Mouse (Mus musculus): Measurements from ENCODE around the gene Nde1. TPM values are rescaled to one million over a fixed set of nuclear protein-coding genes. Genes with fewer than 3 reads are reported as not detected.
"Not testable (repeated sequence)": the region's sequence is repeated elsewhere in the genome, so short reads cannot be mapped to it uniquely, and the experiment has no call there.

Nde1 gene
- polyA plus RNA-seq, 1 experiment from 2014 or later = 66.0 TPM

DNA sequence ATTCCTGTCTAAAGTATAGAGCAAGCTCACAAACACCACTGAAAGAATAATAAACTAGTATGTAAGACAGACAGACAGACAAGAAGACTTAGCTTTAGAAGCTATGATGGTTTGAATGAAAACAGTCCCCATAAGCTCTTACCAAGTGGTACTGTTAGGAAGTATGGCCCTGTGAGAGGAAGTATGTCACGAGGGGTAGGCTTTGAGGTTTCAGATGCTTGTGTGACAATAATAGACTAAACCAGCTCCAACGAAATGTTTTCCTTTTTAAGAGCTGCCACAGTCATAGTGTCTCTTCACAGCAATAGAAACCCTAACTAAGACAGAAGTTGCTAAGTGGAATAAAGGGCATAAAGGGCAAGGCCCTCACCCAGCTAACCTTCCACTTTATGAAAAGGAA lies 28.1 kb upstream of the Nde1 start:
- Histone ChIP-seq H3K36me3 (peaks cover 97% of the 10 kb centered on the region), H3K4me2 (no peak overlapping the region), H3K4me1 (no peaks in the 10 kb centered on the region), H3K9ac (no peak overlapping the region), H3K4me3 (no peak overlapping the region), H3K27ac (replicated peaks) (no peak overlapping the region), H3K9me3 (no peaks in the 10 kb centered on the region), H3K27me3 (replicated peaks) (no peaks in the 10 kb centered on the region)
- no peak for ATAC-seq (ENCODE audit: extremely low read depth, insufficient number of reproducible peaks, low FRiP score, low TSS enrichment)
- WGBS = 83% methylated on average over 2 of the region's 2 CpGs

DNA sequence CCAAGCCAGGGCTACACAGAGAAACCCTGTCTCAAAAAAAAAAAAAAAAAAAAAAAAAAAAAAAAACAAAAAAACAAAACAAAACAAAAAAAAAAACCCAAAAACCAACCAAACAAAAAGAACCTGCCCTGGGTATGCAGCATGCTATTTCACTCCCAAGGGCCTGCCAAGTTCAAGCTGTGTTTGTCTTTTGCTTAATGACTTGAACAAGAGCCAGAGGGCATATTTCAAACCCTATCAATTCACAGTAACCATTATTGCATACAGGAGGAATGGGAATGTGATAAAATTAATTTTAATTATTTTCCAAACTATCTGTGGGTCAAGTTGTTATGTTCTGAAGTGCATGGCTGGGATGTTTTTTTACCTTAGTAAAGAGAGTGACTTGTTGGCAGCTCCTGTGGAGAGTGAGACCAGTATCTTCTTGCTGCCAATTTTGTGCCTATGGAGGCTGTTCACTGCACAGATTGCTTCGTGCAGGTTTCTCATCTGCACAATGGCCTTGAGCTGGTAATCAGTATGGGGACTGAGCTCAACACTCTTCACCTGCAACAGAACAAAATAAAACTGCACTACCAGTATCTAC lies 25.0 kb upstream of the Nde1 start:
- Histone ChIP-seq H3K9me3 (no peaks in the 10 kb centered on the region), H3K4me2 (no peak overlapping the region), H3K27ac (replicated peaks) (no peak overlapping the region), H3K27me3 (replicated peaks) (no peaks in the 10 kb centered on the region), H3K9ac (no peak overlapping the region), H3K36me3 (peaks cover 96% of the 10 kb centered on the region), H3K4me3 (no peak overlapping the region), H3K4me1 (no peaks in the 10 kb centered on the region)
- WGBS = 75% methylated on average over 1 of the region's 1 CpGs
- ATAC-seq (ENCODE audit: extremely low read depth, insufficient number of reproducible peaks, low FRiP score, low TSS enrichment) = no peak

DNA sequence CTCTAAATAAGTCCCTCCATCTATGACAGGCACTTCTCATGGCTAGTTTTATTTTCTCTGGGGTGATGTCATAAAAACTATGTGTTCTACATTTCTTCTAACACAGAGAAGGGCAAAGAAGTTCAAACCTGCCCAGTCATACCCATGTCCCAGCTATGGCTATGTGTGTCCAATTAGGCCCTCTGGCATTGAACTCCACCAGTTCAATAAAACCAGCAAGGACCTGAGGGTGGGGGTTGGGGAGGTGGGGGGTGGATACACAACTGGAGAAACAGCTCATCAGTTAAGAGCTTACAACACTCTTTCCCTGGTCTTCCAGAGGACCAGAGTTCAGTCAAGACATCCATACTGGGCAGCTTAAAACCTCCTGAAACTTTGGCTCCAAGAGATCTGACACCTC lies 24.0 kb upstream of the Nde1 start:
- Histone ChIP-seq H3K4me3 (no peak overlapping the region), H3K4me2 (no peak overlapping the region), H3K36me3 (peaks cover 94% of the 10 kb centered on the region), H3K27ac (replicated peaks) (no peak overlapping the region), H3K4me1 (no peaks in the 10 kb centered on the region), H3K27me3 (replicated peaks) (no peaks in the 10 kb centered on the region), H3K9me3 (no peaks in the 10 kb centered on the region), H3K9ac (no peak overlapping the region)
- no peak for ATAC-seq (ENCODE audit: extremely low read depth, insufficient number of reproducible peaks, low FRiP score, low TSS enrichment)

DNA sequence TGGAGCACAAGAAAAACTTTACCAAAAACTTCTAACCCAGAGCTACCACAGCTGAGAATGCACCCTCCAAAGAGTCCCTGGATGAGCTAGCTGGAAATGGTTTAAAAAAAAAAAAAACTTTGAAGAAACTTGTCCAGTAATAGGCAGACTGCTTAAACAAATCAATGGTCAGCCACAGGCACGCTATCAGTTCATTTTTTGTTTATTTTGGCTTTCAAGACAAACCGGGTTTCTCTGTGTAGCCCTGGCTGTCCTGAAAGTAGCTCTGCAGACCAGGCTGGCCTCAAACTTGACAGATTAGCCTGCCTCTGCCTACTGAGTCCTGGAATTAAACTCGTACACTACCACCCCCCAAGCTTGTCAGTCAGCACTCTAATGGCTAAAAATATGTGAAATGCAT lies 19.8 kb upstream of the Nde1 start:
- H3K9me3 ChIP-seq = no peaks in the 10 kb centered on the region
- no peak overlapping the region for H3K4me2 ChIP-seq
- ATAC-seq (ENCODE audit: extremely low read depth, insufficient number of reproducible peaks, low FRiP score, low TSS enrichment) = no peak
- H3K4me3 ChIP-seq = no peak overlapping the region
- H3K9ac ChIP-seq = no peak overlapping the region
- H3K36me3 ChIP-seq = peaks cover 89% of the 10 kb centered on the region
- H3K4me1 ChIP-seq = no peaks in the 10 kb centered on the region
- 69% methylated on average over 3 of the region's 3 CpGs for WGBS
- no peak overlapping the region for H3K27ac ChIP-seq (replicated peaks)
- no peaks in the 10 kb centered on the region for H3K27me3 ChIP-seq (replicated peaks)

DNA sequence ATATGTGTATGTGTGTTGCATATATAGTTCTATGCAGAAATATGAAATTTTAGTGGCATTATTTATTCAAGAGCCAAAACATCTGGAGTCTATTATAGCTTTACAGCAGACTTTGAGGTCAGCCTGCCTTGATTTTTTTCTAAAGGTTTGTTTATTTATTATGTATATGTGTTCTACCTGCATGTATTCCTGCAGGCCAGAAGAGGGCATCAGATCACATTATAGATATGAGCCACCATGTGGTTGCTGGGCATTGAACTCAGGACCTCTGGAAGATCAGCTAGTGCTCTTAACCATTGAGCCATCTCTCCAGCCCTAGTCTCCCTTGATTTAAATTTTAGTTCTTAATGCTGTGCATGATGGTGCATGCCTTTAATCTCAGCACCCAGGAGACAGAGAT lies 15.4 kb upstream of the Nde1 start:
- Histone ChIP-seq H3K27me3 (replicated peaks) (no peaks in the 10 kb centered on the region), H3K9me3 (no peaks in the 10 kb centered on the region), H3K4me2 (no peak overlapping the region), H3K27ac (replicated peaks) (no peak overlapping the region), H3K4me3 (no peak overlapping the region), H3K36me3 (peaks cover 87% of the 10 kb centered on the region), H3K4me1 (no peaks in the 10 kb centered on the region), H3K9ac (no peak overlapping the region)
- ATAC-seq (ENCODE audit: extremely low read depth, insufficient number of reproducible peaks, low FRiP score, low TSS enrichment) = no peak

DNA sequence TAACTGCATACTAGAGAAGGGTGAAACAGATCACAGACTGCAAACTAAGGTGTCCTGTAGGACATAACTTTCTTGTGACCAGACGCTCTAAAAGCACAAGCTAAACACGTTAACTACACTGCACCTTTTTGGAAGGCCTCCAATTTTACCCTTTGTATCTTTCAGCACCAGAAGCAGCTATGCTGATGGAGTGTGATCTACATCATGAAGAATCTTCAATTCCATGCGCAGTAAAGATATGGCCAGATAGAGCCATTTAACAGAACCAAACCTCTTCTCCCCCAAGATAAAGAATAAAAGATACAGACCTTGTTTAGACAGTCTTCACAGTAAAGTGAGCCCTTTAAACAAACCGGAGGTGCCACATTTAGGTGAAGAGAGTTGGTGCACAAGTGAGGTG lies 11.4 kb upstream of the Nde1 start:
- Histone ChIP-seq H3K27ac (replicated peaks) (no peak overlapping the region), H3K4me1 (no peaks in the 10 kb centered on the region), H3K4me2 (no peak overlapping the region), H3K36me3 (peaks cover 64% of the 10 kb centered on the region), H3K9ac (no peak overlapping the region), H3K9me3 (no peaks in the 10 kb centered on the region), H3K27me3 (replicated peaks) (no peaks in the 10 kb centered on the region), H3K4me3 (no peak overlapping the region)
- 87% methylated on average over 4 of the region's 4 CpGs for WGBS
- no peak for ATAC-seq (ENCODE audit: extremely low read depth, insufficient number of reproducible peaks, low FRiP score, low TSS enrichment)

DNA sequence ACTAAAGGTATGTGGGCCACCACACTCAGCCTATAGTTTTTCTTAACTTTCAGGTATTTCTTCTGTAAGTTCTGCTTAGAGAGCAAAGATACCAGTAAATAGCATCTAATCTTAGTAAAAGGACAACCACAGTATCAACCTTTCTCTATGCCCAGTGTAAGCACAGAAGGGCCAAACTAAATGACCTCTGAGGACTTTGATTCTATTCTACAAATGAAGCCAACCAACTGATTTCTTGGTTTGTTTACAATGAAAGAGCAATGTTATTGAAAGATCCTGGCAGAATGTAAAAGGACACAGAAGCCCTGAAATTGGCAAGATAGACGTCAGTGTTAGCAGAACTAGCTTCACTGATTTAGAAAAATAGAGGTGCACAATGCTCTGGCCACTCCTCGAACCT lies 7.4 kb upstream of the Nde1 start:
- H3K4me2 ChIP-seq; ATAC-seq (ENCODE audit: extremely low read depth, insufficient number of reproducible peaks, low FRiP score, low TSS enrichment); H3K9me3 ChIP-seq; H3K27ac ChIP-seq (replicated peaks); H3K4me3 ChIP-seq; H3K9ac ChIP-seq; H3K27me3 ChIP-seq (replicated peaks): not testable (repeated sequence)
- H3K4me1 ChIP-seq = peaks cover 18% of the 10 kb centered on the region
- peaks cover 34% of the 10 kb centered on the region for H3K36me3 ChIP-seq
- WGBS = 68% methylated on average over 1 of the region's 2 CpGs

DNA sequence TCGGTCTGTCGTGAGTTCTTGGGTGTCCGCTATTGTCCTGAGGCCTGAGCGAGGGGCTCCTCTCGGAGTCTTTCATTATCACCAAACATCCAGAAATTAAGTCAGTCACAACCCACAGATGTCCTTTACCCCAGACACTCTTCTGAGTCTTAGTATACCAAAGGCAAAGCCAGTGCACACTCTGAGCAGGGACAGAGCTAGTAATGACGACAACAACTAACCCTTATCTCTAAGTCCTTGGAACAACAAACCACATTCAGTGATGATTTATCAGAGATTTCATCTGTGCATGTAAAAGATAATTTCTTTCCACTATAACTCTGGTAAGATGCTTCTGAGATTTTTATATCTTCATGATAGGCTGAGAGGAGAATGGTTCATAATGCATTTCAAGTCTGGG lies 6.8 kb upstream of the Nde1 start:
- Histone ChIP-seq H3K36me3 (peaks cover 27% of the 10 kb centered on the region), H3K4me1 (peaks cover 18% of the 10 kb centered on the region), H3K4me3 (no peak overlapping the region), H3K9me3 (no peaks in the 10 kb centered on the region), H3K27ac (replicated peaks) (no peak overlapping the region), H3K9ac (no peak overlapping the region), H3K27me3 (replicated peaks) (no peaks in the 10 kb centered on the region), H3K4me2 (no peak overlapping the region)
- no peak for ATAC-seq (ENCODE audit: extremely low read depth, insufficient number of reproducible peaks, low FRiP score, low TSS enrichment)
- 74% methylated on average over 5 of the region's 6 CpGs for WGBS

DNA sequence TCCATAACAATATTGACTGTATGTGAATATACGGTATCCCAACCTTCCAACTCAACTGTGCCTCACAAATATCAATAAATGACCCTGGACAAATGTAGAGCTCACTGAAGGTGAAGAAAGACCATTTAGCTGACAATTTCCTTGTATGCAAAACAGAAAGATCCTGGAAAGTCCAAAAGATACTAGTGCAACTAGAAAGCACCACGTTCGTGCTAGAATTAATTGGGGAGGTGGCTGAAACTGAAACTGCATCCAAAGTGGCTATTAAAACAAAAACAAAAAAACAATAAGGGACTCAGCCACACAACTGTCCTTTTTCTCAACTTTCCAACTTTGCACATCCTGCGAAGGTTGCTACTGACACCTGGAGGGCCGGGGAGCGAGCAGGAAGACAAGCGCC lies 4.5 kb upstream of the Nde1 start:
- Histone ChIP-seq H3K9me3 (no peaks in the 10 kb centered on the region), H3K27me3 (replicated peaks) (no peaks in the 10 kb centered on the region), H3K27ac (replicated peaks) (peak overlapping the region; percentile 84), H3K4me1 (peaks cover 23% of the 10 kb centered on the region), H3K36me3 (peaks cover 5% of the 10 kb centered on the region; the same call in 1 of the 2 replicates), H3K4me3 (peak overlapping the region; percentile 89), H3K4me2 (peak overlapping the region; percentile 75), H3K9ac (peak overlapping the region; percentile 92)
- ATAC-seq (ENCODE audit: extremely low read depth, insufficient number of reproducible peaks, low FRiP score, low TSS enrichment) = no peak
- 7% methylated on average over 7 of the region's 7 CpGs for WGBS

DNA sequence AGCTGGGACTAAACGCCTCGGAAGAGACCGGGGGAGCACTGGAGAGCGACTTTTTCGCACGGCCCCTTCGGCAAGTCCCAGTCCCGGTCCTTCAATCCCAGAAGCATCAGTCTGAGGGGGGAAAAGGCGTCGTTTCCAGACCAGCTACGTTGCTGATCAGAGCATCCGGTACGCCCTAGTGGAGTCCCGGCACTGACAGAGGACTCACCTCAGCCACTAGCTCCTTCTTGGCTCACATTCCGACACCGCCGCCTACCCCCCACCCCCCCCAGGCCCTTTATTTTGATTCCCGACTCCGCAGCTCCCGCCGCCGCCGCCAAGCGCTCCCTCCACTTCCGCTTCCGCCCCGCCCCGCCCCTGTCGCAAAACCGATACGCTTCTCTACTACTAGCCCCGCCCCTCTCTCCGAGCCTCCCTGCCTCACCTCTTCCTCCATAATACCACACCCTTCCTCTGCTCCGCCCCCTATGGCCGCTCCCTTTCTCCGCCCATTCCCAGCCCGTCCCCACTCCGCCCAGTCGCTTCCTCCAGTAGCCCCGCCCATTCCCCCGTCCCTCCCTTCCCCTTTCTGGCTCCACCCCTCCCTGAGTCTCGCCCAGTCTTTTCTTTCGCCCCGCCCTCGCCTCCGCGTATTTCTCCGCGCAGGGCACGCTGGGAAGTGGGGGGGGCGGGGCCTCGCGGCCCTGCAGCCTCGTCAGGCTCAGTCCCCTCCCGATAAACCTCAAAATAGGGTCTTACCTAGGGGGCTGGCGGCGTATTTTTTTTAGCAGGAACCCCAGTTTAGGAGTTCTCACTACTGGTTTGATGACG lies 3.9 kb upstream of the Nde1 start:
- Histone ChIP-seq H3K4me1 (peaks cover 28% of the 10 kb centered on the region), H3K9me3 (no peaks in the 10 kb centered on the region), H3K4me2 (peak overlapping the region; percentile 76), H3K27me3 (replicated peaks) (no peaks in the 10 kb centered on the region), H3K9ac (peak overlapping the region; percentile 92), H3K36me3 (0 out of 2 replicates have a peak, but pooled peaks cover 3% of the 10 kb centered on the region), H3K4me3 (peak overlapping the region; percentile 89), H3K27ac (replicated peaks) (peak overlapping the region; percentile 97)
- WGBS = under 1% methylated on average over 57 of the region's 58 CpGs
- ATAC-seq (ENCODE audit: extremely low read depth, insufficient number of reproducible peaks, low FRiP score, low TSS enrichment) = peak; percentile 91

DNA sequence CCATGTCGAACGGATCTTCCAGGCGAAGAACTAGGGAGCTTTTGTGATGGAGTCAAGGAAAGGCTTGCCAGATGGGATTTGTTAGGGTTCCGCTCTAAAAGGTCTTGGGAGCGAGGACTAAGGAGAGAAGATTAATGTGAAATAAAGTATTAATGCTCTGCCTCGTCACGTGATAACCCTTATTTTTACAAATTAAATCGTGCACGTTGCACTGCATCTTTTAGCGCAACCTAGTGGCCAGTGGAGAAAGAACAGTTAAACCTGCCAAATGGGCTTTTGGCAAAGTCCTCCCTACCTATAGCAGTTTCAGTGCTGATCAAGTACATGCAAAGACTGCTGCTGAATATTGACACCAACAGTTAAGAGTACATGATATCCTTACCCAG lies 3.3 kb upstream of the Nde1 start:
- no peak for ATAC-seq (ENCODE audit: extremely low read depth, insufficient number of reproducible peaks, low FRiP score, low TSS enrichment)
- Histone ChIP-seq H3K9me3 (no peaks in the 10 kb centered on the region), H3K27me3 (replicated peaks) (no peaks in the 10 kb centered on the region), H3K36me3 (0 out of 2 replicates have a peak, but pooled peaks cover 3% of the 10 kb centered on the region), H3K27ac (replicated peaks) (peak overlapping the region; percentile 97), H3K9ac (peak overlapping the region; percentile 89), H3K4me3 (peak overlapping the region; percentile 89), H3K4me2 (peak overlapping the region; percentile 76), H3K4me1 (peaks cover 34% of the 10 kb centered on the region)
- WGBS = under 1% methylated on average over 10 of the region's 10 CpGs

DNA sequence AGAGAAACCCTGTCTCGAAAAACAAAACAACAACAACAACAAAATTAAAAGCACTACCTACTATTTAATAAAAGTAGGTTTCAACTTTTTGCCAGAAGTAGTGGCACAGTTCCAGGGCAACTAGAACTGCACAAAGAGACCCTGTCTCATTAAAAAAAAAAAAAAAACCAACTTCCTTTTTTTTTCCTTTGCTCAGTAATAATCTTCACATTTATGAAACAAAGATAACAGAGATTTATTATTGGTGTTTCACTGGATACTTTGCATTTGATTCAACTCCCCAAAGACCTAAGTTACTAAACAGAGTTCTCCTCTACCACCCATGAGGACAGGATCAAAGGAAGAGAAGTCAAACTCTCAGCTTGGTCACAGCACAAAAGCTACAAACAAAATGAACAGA lies 2.1 kb upstream of the Nde1 start:
- H3K9me3 ChIP-seq = no peaks in the 10 kb centered on the region
- ATAC-seq (ENCODE audit: extremely low read depth, insufficient number of reproducible peaks, low FRiP score, low TSS enrichment) = no peak
- H3K4me2 ChIP-seq = no peak overlapping the region
- H3K9ac ChIP-seq = no peak overlapping the region
- H3K27ac ChIP-seq (replicated peaks) = no peak overlapping the region
- no peak overlapping the region for H3K4me3 ChIP-seq
- H3K36me3 ChIP-seq = 0 out of 2 replicates have a peak, but pooled peaks cover 3% of the 10 kb centered on the region
- H3K27me3 ChIP-seq (replicated peaks) = no peaks in the 10 kb centered on the region
- 82% methylated on average over 1 of the region's 1 CpGs for whole genome bisulfite sequencing
- peaks cover 46% of the 10 kb centered on the region for H3K4me1 ChIP-seq
